Mouse (Mus musculus): Measurements from ENCODE around the gene Adamts13.

Gene Adamts13

GRCm38 (mm10) chr2:26973116-26973515 is at the start of gene Adamts13:
Adamts13 (plus strand) TSS chr2:26973416.
- DNase-seq (ENCODE audit: low spot score in 2 of 2) = no peak

GRCm38 (mm10) chr2:26927745-26928476 is 45.3 kb upstream of the Adamts13 start:
- no peak for DNase-seq (ENCODE audit: low spot score in 2 of 2)

GRCm38 (mm10) chr2:26930390-26930789 is 42.8 kb upstream of the Adamts13 start:
- DNase-seq (ENCODE audit: low spot score in 2 of 2) = peak in 1 of 2 experiments; percentile 63

- DNase-seq (ENCODE audit: low spot score in 2 of 2) = peak in 1 of 2 experiments; percentile 41
Observed at GRCm38 (mm10) chr2:26932473-26933303, 40.5 kb upstream of the Adamts13 start.

DNA sequence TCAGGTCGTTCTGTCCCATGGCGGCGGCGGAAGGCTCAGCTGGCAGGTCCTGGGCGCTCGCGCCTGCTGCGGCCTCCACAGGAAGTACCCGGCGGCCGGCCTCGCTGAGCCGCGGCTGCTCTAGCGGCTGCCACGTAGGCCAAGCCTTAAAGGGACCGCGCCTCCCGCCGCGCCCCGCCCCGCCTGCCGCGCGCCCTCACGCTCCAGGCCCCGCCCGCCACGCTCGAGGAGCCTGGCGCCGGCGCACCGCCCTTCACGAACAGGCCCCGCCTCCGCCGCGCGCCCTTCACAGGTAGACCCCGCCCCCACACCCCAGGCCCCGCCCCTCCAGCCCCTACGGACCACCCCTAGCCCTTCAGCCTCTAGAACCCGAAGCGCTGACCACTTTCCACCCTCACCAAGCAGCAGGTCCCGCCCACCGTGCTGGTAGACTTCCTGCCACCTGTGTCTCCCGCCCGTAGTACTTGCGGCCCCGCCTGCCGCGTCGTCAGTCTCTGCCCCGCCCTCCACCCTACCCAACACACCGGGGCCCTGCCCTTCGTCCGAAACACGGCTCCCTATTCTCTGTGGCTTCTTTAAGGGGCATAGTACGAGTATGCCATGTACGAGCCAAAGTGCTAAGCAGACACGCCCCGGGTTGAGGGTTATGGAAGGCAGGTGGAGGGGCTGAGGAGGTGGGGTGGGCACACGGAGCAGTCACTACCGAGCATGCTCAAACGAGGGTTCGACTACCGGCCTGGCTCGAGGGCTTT is 39.7 kb upstream of the Adamts13 start, which contains the start of the genes Surf4 and Stkld1:
Gene Surf4, minus strand, starts transcription at position 625 of the 752 bp plus-strand sequence.
Gene Stkld1, plus strand, starts transcription at position 744 of the 752 bp plus-strand sequence.
- peak; percentile 75 to 90 for DNase-seq (ENCODE audit: low spot score in 2 of 2)

DNA sequence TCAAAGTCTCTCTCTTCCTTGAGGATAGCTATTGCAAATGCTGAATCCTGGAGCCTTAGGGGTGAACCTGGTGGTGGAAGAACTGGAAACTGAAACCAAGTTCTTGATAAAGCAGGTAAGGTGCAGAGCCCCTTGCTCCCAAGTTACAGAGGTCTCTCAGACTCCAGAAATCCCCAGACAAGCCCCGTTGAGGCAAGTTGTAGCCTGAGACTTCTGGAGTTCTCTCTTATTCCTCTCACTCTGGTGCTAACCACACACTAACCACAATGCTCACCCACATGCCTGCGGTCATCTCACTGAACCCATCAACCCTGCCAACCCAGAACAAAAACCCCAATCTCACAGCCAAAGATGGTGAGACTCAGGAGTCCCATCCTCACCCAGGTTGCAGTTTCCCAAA is 37.9 kb upstream of the Adamts13 start:
- no peak for DNase-seq (ENCODE audit: low spot score in 2 of 2)

DNA sequence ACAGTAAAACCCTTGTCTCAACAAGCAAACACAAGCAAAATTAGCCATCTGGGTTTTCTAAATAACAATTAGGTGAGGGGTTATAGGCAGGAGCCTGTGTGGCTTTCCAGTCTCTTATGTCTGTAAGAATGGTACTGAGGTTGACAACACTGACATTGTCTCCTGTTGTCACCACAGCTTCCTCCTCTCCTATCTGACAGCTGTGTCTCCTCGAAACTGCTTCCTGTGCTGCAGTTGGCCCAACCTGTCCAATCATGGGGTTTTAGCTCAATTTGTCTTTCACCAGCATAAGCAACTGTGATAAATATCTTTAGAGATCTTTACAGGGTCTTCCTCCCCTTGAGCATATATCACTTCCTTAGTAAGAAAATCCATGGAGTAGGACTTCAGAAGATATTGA is 36.8 kb upstream of the Adamts13 start:
- no peak for DNase-seq (ENCODE audit: low spot score in 2 of 2)

- DNase-seq (ENCODE audit: low spot score in 2 of 2) = no peak
Observed at GRCm38 (mm10) chr2:26941539-26941938, 31.7 kb upstream of the Adamts13 start.

GRCm38 (mm10) chr2:26943253-26943652 is 30.0 kb upstream of the Adamts13 start:
- no peak for DNase-seq (ENCODE audit: low spot score in 2 of 2)

DNA sequence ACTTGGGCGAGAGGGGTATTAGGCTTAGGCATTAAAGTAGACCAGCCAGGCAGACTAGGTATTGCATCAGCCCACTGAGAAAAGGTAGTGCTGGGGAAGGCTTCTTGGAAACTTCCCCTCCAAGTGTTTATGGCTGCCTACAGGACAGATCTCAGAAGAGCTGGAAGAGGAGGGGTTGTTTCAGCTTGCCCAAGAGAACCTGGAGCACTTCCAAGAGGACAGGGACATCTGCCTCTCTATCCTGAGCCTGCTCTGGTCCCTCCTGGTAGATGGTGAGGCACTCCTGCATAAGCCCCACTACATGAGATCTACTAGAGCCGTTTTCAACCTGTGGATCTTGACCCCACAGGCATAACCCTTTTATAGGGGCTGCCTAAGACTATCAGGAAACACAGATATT is 22.8 kb upstream of the Adamts13 start:
- DNase-seq (ENCODE audit: low spot score in 2 of 2) = no peak

DNA sequence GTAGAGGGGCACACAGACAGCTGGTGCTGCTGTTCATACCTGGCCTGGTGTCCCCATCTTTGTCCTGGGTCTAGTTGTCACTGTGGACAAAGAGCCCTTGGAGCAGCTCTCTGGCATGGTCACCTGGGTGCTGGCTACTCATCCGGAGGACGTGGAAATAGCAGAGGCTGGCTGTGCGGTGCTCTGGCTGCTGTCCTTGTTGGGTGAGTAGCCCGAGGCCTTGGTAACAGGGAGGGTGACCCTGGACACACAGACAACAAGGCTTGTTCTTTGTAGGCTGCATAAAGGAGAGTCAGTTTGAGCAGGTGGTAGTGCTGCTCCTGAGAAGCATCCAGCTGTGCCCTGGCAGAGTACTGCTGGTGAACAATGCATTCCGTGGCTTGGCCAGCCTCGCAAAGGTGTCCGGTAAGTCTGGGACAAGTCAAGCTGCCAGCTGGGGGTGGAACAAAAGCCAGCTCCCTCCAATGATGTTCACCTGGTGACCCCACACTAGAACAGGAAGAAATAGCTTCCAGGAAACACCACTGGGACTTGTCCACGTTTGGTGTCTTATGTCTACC is 21.8 kb upstream of the Adamts13 start:
- DNase-seq (ENCODE audit: low spot score in 2 of 2) = no peak

GRCm38 (mm10) chr2:26952193-26952592 is 21.0 kb upstream of the Adamts13 start:
- DNase-seq (ENCODE audit: low spot score in 2 of 2) = no peak

DNA sequence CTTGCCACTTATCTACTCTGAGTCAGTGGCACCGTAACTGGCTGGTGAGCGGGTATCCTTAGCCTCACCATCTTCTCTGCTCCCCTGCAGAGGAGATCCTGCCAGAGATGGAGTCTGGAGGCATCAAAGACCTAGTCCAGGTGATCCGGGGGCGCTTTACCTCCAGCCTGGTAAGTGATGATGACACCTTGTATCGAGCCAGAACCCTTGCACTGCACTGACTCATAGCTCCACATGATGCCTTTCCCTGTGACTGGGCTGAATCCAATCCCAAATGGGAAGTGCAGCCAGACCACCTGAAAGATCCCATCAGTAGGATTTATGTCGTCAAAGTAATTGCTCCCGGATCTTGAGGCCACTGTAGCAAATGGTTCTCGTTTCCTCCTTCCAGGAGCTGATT is 20.4 kb upstream of the Adamts13 start:
- DNase-seq (ENCODE audit: low spot score in 2 of 2) = no peak

GRCm38 (mm10) chr2:26954735-26955395 is 18.4 kb upstream of the Adamts13 start:
- DNase-seq (ENCODE audit: low spot score in 2 of 2) = no peak

GRCm38 (mm10) chr2:26956811-26957487 is 16.3 kb upstream of the Adamts13 start:
- no peak for DNase-seq (ENCODE audit: low spot score in 2 of 2)

GRCm38 (mm10) chr2:26957488-26957859 is 15.7 kb upstream of the Adamts13 start:
- no peak for DNase-seq (ENCODE audit: low spot score in 2 of 2)

DNA sequence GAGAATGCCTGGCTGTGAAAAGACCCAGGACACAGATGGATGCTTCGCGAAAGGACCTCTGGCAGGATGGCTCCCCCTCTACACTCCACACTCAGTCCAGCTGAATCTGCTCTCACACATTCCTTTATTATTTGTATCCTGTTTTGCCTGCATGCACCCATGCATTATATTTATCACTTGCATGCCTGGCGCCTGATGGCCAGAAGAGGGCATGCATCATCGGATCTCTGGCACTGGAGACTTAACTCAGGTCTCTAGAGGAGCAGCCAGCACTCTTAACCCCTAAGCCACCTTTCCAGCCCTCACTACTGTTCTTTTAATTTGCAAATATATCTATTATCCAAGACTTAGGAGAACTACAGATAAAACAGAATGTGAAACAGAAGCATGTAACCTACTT is 12.5 kb upstream of the Adamts13 start:
- no peak for DNase-seq (ENCODE audit: low spot score in 2 of 2)

GRCm38 (mm10) chr2:26963923-26964723 is 9.1 kb upstream of the Adamts13 start, which contains the start of gene Rexo4:
Rexo4 (minus strand) TSS chr2:26964386.
- DNase-seq (ENCODE audit: low spot score in 2 of 2) = peak; percentile 88 to 93

GRCm38 (mm10) chr2:26964724-26965370 is 8.4 kb upstream of the Adamts13 start:
- DNase-seq (ENCODE audit: low spot score in 2 of 2) = no peak

Measured in cerebellum, postnatal 4 days (tissue).